Mouse (Mus musculus): ENCODE results near the gene Sez6. TPM values are rescaled to one million over a fixed set of nuclear protein-coding genes. Genes with fewer than 3 reads are reported as not detected.
A peak's percentile ranks its signal among the peaks of the same experiment; 100 is the strongest.

The Sez6 gene
- polyA plus RNA-seq, 1 experiment: 1.1 TPM

DNA sequence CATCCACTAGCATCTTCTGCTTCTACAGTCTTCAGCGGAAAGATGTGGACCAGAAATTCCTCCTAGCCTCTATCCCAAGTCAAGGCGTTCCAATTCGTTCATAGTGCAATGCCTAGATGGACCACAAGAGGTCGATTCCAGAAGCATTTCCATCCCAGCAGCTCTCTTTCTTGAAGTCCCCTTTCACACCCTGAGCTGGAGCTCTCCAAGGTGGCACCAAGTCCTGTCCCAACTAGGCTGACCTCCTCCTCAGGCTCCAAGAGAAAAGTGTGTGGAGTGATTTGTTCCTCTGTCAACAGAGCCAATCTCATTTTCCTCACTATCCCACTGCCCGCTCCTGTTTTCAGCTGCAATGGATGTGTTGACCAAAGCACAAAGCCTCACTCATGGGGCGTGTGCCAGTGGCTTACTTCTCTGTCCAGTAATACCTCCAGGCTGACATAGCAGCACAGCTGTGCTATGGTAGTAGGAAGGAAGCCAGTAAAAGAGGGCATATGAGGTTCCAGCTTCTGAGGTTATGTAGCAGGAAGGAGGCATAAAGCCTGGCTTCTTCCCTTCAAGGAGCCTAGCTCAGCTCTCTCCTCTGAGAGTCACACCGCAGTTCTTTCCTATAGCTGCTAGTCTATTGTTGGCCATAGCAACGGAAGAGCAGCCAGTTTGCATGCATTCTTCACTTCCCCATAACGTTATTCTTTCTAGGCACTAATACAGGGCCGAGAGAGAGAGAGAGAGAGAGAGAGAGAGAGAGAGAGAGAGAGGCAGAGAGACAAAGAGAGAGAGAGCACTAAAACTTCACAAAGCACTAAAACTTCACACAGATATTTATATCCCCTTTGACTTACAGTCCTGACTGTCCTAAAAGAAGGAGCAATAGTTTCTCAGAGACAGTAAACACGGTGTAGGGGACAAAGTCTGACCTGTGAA is 49.9 kb downstream of the Sez6 start:
- Histone ChIP-seq H3K4me3 (ENCODE audit: control insufficient read depth, insufficient read depth, low read length) (no peak overlapping the region), H3K4me1 (replicated peaks; ENCODE audit: control insufficient read depth, insufficient read depth, low read length) (peaks cover 7% of the 10 kb centered on the region), H3K36me3 (ENCODE audit: control insufficient read depth, insufficient read depth, low read length) (no peaks in the 10 kb centered on the region), H3K27me3 (ENCODE audit: control insufficient read depth, insufficient read depth, low read length) (no peaks in the 10 kb centered on the region), H3K27ac (ENCODE audit: control insufficient read depth, insufficient read depth, low read length) (no peak overlapping the region)
- DNase-seq: peak; percentile 58
- WGBS: 16% methylated on average over 11 of the region's 11 CpGs
- no peak for TF ChIP-seq CTCF (IDR thresholded peaks at IDR 0.05; ENCODE audit: borderline replicate concordance, control insufficient read depth, extremely low read depth, insufficient read depth, low read length, poor library complexity)
- TF ChIP-seq POLR2A (IDR thresholded peaks at IDR 0.05; ENCODE audit: control insufficient read depth, extremely low read depth, insufficient read depth, low read length, poor library complexity): no peak

DNA sequence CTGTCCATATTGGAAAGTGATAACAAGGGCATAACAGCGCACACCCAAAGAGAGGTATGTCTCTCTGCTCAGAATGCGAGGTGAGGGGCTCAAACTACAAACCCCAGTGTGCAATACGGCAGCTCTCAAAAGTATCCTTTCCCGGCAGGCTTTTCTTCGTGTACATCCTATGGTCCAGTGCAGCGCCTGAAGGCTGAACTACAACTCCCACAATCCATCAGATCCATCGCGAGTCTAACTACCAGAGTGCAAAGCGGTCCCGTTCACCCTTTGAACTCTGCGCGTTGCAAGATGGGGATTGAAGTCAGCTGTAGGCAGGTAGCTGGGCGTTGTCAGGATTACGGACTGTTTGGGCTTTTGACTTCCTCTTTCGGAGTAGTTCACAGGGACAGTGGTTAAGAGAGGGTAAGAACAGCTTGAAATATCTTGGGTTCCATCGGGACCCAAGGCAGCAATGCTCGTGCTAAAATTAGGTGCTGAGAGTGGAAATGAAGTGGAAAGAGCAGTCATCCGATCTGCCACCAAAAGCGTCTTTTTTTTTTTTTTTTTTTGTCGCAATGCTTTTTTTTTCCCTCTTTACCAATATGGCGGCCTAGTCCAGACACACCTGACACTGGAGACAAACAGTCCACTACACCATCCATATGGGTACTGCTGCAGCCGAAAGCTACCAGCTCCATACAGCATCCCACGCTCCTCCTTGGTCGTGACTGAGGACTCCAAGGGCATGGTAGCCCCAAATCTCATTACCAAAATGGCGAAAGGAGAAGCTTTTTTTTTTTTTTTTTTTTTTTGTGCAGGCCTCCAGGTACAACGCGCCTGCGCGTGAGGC is 51.2 kb downstream of the Sez6 start:
- Histone ChIP-seq H3K4me3 (ENCODE audit: control insufficient read depth, insufficient read depth, low read length) (peak overlapping the region; percentile 48), H3K27me3 (ENCODE audit: control insufficient read depth, insufficient read depth, low read length) (no peaks in the 10 kb centered on the region), H3K4me1 (replicated peaks; ENCODE audit: control insufficient read depth, insufficient read depth, low read length) (peaks cover 12% of the 10 kb centered on the region), H3K36me3 (ENCODE audit: control insufficient read depth, insufficient read depth, low read length) (no peaks in the 10 kb centered on the region), H3K27ac (ENCODE audit: control insufficient read depth, insufficient read depth, low read length) (peak overlapping the region; percentile 89)
- peak; percentile 93 for DNase-seq
- WGBS: under 1% methylated on average over 29 of the region's 29 CpGs
- no peak for TF ChIP-seq CTCF (IDR thresholded peaks at IDR 0.05; ENCODE audit: borderline replicate concordance, control insufficient read depth, extremely low read depth, insufficient read depth, low read length, poor library complexity)
- no peak for TF ChIP-seq POLR2A (IDR thresholded peaks at IDR 0.05; ENCODE audit: control insufficient read depth, extremely low read depth, insufficient read depth, low read length, poor library complexity)

DNA sequence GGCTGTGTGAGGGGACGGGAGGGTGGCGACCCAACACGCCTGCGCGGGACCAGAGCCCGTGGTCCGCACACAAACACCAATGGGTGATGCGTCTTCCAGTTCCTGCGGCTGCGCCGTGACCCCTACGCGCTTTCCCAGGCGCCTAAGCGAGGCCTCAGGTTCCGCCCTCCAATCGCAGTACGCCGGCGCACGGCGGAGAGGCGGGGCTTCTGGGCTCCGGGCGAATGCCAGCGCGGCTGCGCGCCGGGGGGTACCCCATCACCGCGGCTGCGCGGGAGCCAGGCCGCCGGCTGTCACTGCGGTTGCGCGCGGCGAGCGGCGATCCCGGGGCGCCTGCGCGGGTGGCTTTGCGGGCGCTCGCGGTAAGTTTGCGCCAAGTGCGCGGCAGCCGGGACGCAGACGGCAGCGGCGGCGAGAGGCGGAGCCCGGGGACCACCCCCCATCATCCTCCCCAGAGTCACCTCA is 51.9 kb downstream of the Sez6 start, which contains the start of gene Phf12:
Phf12 (plus strand) TSS at position 314 of the 465 bp plus-strand sequence.
- peak; percentile 100 for DNase-seq
- TF ChIP-seq CTCF (IDR thresholded peaks at IDR 0.05; ENCODE audit: borderline replicate concordance, control insufficient read depth, extremely low read depth, insufficient read depth, low read length, poor library complexity) (peak; percentile 59; the same call in 1 of the 2 replicates), POLR2A (IDR thresholded peaks at IDR 0.05; ENCODE audit: control insufficient read depth, extremely low read depth, insufficient read depth, low read length, poor library complexity) (peak; percentile 96)
- peaks cover 12% of the 10 kb centered on the region for H3K4me1 ChIP-seq (replicated peaks; ENCODE audit: control insufficient read depth, insufficient read depth, low read length)
- H3K27me3 ChIP-seq (ENCODE audit: control insufficient read depth, insufficient read depth, low read length): no peaks in the 10 kb centered on the region
- H3K36me3 ChIP-seq (ENCODE audit: control insufficient read depth, insufficient read depth, low read length): no peaks in the 10 kb centered on the region
- H3K4me3 ChIP-seq (ENCODE audit: control insufficient read depth, insufficient read depth, low read length): peak within 1 kb of the TSS; percentile 99
- WGBS: under 1% methylated on average over 62 of the region's 62 CpGs
- peak within 1 kb of the TSS; percentile 93 for H3K27ac ChIP-seq (ENCODE audit: control insufficient read depth, insufficient read depth, low read length)

DNA sequence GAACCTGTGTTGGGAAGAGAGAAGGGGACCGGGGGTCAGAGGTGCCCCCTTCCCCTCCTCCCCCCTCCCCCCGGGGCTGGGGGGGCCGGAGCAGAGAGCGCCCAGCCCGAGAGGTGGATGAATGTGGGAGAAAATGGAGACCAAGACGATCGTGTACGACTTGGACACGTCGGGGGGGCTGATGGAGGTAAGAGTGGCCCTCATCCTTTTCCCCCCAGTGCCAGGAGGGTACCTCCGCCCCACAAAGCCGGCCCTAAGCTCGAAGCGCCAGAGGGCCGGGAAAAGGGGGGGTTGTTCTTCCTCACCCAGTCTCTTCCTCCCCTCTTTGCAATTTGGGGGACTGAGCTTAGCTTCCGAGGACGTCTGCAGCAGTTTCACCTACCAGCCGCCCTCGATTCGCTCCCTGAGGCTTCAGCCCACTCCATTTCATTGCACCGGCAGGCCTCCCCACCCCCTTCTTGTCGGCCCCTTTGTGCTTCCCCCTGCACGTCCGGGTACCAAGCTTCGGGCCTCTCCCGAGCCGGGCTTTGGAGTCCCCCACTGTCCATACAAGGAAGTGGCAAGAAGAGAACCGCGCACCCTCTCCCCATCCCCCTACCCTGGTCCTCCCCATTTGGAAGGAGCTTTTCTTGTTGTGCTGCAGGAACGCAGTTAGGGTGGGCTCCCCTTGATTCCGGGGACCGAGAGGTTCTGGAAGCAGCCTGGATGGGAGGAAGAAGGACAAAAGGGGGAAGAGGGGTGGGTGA is 52.8 kb downstream of the Sez6 start:
- Histone ChIP-seq H3K36me3 (ENCODE audit: control insufficient read depth, insufficient read depth, low read length) (peaks cover under 1% of the 10 kb centered on the region; the same call in 1 of the 2 replicates), H3K4me3 (ENCODE audit: control insufficient read depth, insufficient read depth, low read length) (peak overlapping the region; percentile 99), H3K4me1 (replicated peaks; ENCODE audit: control insufficient read depth, insufficient read depth, low read length) (peaks cover 12% of the 10 kb centered on the region), H3K27me3 (ENCODE audit: control insufficient read depth, insufficient read depth, low read length) (no peaks in the 10 kb centered on the region), H3K27ac (ENCODE audit: control insufficient read depth, insufficient read depth, low read length) (peak overlapping the region; percentile 93)
- no peak for TF ChIP-seq CTCF (IDR thresholded peaks at IDR 0.05; ENCODE audit: borderline replicate concordance, control insufficient read depth, extremely low read depth, insufficient read depth, low read length, poor library complexity)
- TF ChIP-seq POLR2A (IDR thresholded peaks at IDR 0.05; ENCODE audit: control insufficient read depth, extremely low read depth, insufficient read depth, low read length, poor library complexity): peak; percentile 19; the same call in 1 of the 2 replicates
- WGBS: 2% methylated on average over 29 of the region's 32 CpGs
- peak; percentile 71 for DNase-seq

DNA sequence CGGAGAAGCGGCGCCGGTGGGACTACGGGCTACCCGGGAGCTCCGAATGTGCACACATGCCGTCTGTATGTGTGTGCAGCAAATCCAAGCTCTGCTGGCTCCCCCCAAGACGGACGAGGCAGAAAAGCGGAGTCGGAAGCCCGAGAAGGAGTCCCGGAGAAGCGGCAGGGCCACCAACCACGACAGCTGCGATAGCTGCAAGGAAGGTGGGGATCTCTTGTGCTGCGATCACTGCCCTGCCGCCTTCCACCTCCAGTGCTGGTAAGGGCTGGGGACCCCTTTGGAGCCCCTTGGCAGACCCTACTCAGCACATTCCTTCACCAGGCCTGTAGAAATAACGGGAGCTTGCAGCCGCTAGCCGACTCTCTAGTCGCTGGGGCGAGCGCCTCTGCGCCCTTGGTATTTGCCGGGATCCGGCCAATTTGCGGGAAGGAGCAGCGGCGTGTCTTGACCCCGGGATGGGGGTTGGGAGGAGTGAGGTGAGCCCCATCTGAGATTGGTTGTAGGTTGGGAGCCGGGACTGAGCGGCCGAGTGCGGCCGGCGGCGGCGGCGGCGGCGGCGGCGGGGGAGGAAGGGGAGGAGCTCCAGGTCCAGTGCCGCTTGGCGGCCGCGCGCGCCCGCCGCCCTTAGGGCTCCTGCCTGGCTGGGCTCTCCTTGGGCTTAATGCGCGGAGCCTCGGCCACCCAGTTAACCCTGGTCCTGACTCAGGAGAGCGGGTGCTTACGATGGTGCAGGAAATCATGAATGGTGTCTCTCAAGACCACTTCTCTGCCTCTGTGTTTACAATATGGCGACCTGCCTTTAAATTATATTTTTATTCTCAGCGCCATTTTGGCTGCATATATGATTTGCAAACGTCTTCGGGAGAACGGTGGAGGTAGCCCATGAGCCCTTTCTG is 53.6 kb downstream of the Sez6 start:
- under 1% methylated on average over 61 of the region's 63 CpGs for WGBS
- TF ChIP-seq POLR2A (IDR thresholded peaks at IDR 0.05; ENCODE audit: control insufficient read depth, extremely low read depth, insufficient read depth, low read length, poor library complexity) (peak; percentile 45; the same call in 1 of the 2 replicates), CTCF (IDR thresholded peaks at IDR 0.05; ENCODE audit: borderline replicate concordance, control insufficient read depth, extremely low read depth, insufficient read depth, low read length, poor library complexity) (peak; percentile 44; the same call in 1 of the 2 replicates)
- peak; percentile 67 for DNase-seq
- peaks cover 9% of the 10 kb centered on the region for H3K36me3 ChIP-seq (ENCODE audit: control insufficient read depth, insufficient read depth, low read length)
- H3K4me3 ChIP-seq (ENCODE audit: control insufficient read depth, insufficient read depth, low read length): peak overlapping the region; percentile 99
- H3K4me1 ChIP-seq (replicated peaks; ENCODE audit: control insufficient read depth, insufficient read depth, low read length): peaks cover 12% of the 10 kb centered on the region
- H3K27ac ChIP-seq (ENCODE audit: control insufficient read depth, insufficient read depth, low read length): peak overlapping the region; percentile 93
- no peaks in the 10 kb centered on the region for H3K27me3 ChIP-seq (ENCODE audit: control insufficient read depth, insufficient read depth, low read length)

All from thymus, adult 2 months (tissue).